Mouse (Mus musculus): Measurements from ENCODE around the gene Fsd1l. TPM values are rescaled to one million over a fixed set of nuclear protein-coding genes. Genes with fewer than 3 reads are reported as not detected.

The Fsd1l gene
- polyA plus RNA-seq, 1 experiment from 2014 or later, result 41.9 TPM

DNA sequence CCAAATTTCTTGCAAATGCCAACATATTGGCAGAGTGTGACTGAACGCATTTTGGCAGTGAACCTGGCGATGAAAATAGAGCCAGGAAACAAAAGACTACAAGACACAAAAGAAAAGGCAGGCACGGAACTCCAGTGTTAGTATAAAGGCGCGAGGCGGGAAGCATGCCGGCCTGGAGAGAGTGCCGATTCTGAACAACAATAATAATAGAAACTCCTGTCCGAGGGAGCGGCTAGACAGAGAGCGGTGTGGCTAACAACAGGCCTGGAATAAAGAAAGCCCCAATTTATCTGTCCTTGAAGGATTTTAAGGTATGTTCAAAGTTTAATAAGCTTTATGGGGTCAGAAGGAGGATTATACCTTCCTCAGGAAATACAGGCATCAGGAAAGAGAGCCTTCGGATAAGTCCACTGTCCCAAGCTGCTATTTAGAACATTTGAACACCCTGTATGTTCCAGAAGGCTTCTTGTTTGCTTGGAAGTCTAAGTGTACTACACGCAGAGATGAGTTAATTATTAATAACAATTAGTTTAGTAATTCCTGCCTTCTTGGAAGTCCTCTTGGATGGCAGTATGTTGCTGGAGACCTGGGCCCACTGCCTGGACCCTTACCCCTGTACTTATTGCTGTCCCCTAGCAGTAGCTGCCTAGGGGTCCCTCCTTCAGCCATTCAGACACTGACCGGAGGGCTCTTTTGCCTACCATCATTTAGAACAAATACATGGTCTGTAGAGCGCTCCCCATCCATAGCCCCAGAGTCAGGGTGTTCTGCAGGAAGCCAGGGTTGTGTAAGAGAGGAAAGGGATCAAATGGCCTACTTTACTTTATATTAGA lies 35.0 kb upstream of the Fsd1l start:
- no peak overlapping the region for H3K9ac ChIP-seq (replicated peaks)
- no peak overlapping the region for H3K4me3 ChIP-seq
- WGBS, result 53% methylated on average over 15 of the region's 15 CpGs
- no peaks in the 10 kb centered on the region for H3K36me3 ChIP-seq
- no peak overlapping the region for H3K4me2 ChIP-seq (replicated peaks)
- H3K27me3 ChIP-seq, result no peaks in the 10 kb centered on the region
- no peak overlapping the region for H3K27ac ChIP-seq (replicated peaks)
- no peak for ATAC-seq (ENCODE audit: low FRiP score, low read depth)
- H3K9me3 ChIP-seq, result no peaks in the 10 kb centered on the region
- H3K4me1 ChIP-seq, result 0 out of 2 replicates have a peak, but pooled peaks cover 6% of the 10 kb centered on the region

DNA sequence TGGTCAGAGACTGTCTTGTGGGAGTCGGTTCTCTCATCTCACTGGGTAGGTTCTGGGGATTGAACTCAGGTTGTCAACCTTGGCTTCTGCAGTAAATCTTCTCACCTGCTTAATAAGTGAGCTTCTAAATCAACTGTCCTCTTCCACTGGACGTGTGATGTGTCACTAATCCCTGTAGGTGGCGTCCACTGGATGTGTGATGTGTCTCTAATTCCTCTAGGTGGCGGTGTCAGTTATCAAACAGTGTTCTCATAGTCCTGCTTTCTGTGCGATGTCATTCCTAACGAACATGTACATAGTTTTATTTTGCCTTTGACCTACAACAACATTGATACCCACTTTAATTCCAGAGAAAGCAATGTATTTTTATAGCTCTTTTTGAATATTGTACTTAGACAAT lies 30.8 kb upstream of the Fsd1l start:
- 47% methylated on average over 6 of the region's 6 CpGs for WGBS
- H3K4me2 ChIP-seq (replicated peaks), result no peak overlapping the region
- no peak for ATAC-seq (ENCODE audit: low FRiP score, low read depth)
- no peak overlapping the region for H3K27ac ChIP-seq (replicated peaks)
- no peaks in the 10 kb centered on the region for H3K27me3 ChIP-seq
- no peaks in the 10 kb centered on the region for H3K36me3 ChIP-seq
- H3K4me1 ChIP-seq, result 0 out of 2 replicates have a peak, but pooled peaks cover 3% of the 10 kb centered on the region
- no peak overlapping the region for H3K4me3 ChIP-seq
- no peaks in the 10 kb centered on the region for H3K9me3 ChIP-seq
- no peak overlapping the region for H3K9ac ChIP-seq (replicated peaks)

DNA sequence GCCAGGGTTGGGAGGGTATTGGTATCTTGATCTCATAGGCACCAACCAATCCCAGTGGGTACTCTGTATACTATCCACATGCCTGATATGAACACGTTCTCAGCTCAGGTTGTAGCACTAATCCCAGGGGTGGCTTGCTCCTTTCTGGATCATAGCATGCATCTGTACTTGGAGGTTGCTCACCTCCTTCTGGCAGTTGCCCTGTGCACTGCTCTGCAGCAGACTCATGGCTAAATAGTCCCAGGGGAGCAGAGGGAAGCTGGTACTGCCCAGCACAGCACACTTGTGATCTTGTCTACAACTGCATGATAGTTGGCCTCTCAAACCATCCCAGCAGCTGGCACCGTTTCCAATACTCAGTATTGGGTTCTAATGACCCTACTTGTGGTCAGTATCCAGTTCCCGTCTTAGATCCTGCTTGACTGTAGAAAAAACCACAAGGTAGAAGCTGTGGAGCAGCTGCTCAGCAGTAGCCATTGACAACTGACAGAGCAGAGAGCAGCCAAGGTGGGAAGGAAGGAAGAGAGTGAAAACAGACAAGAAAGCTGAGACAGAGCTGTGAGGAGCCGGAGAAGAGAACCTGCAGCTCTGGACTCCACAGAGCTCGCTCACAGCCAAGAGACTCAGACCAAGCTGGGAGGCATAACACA lies 16.6 kb upstream of the Fsd1l start:
- Histone ChIP-seq H3K9ac (replicated peaks) (no peak overlapping the region), H3K36me3 (no peaks in the 10 kb centered on the region), H3K27ac (replicated peaks) (no peak overlapping the region), H3K4me1 (no peaks in the 10 kb centered on the region), H3K9me3 (no peaks in the 10 kb centered on the region), H3K27me3 (no peaks in the 10 kb centered on the region), H3K4me2 (replicated peaks) (no peak overlapping the region), H3K4me3 (no peak overlapping the region)
- ATAC-seq (ENCODE audit: low FRiP score, low read depth), result no peak
- WGBS, result 91% methylated on average over 5 of the region's 5 CpGs

DNA sequence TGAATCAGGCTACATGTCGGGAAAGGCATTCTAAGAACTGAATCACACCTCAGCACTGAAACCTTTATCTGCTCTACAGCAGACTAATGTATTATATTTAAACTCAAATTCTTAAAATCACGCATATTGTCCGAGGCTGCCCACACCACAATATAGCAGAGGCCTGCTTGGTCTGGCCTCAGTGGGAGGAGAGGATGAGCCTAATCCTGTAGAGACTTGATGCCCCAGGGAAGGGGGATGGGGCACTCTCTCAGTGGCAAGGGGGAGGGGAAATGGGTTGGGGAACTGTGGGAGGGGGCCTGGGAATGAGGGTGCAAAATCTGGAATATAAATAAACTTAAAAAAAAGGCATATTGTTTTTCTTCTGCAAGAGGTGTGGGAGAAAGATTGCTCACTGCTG lies 13.3 kb upstream of the Fsd1l start:
- no peaks in the 10 kb centered on the region for H3K9me3 ChIP-seq
- 29% methylated on average over 3 of the region's 3 CpGs for WGBS
- H3K27me3 ChIP-seq, result no peaks in the 10 kb centered on the region
- no peak overlapping the region for H3K4me2 ChIP-seq (replicated peaks)
- H3K4me1 ChIP-seq, result no peaks in the 10 kb centered on the region
- H3K9ac ChIP-seq (replicated peaks), result no peak overlapping the region
- H3K27ac ChIP-seq (replicated peaks), result no peak overlapping the region
- no peak for ATAC-seq (ENCODE audit: low FRiP score, low read depth)
- no peak overlapping the region for H3K4me3 ChIP-seq
- H3K36me3 ChIP-seq, result no peaks in the 10 kb centered on the region

DNA sequence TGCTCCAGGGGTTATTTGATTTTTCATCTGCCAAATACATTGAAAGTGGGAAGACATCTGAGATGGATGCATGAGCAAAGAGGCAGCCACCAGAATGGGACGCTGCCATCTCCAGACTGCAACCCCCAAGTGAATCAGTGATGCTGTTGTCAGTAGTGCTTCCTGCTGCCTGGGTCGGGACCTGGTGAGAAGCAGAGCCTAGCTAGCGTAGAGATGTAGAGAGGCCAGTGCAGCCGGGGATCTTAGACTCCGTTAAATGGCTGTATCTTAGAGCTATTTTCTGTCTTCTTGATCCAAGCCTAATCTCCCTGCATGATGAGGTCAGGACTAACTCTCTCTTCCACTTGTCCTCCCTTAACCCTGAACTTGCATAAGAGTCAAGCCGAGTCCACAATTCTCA lies 11.2 kb upstream of the Fsd1l start:
- ATAC-seq (ENCODE audit: low FRiP score, low read depth), result no peak
- H3K4me2 ChIP-seq (replicated peaks), result no peak overlapping the region
- H3K9ac ChIP-seq (replicated peaks), result no peak overlapping the region
- 83% methylated on average over 6 of the region's 6 CpGs for WGBS
- peaks cover 5% of the 10 kb centered on the region for H3K4me1 ChIP-seq
- no peak overlapping the region for H3K4me3 ChIP-seq
- no peaks in the 10 kb centered on the region for H3K27me3 ChIP-seq
- no peaks in the 10 kb centered on the region for H3K36me3 ChIP-seq
- H3K27ac ChIP-seq (replicated peaks), result no peak overlapping the region
- H3K9me3 ChIP-seq, result no peaks in the 10 kb centered on the region

DNA sequence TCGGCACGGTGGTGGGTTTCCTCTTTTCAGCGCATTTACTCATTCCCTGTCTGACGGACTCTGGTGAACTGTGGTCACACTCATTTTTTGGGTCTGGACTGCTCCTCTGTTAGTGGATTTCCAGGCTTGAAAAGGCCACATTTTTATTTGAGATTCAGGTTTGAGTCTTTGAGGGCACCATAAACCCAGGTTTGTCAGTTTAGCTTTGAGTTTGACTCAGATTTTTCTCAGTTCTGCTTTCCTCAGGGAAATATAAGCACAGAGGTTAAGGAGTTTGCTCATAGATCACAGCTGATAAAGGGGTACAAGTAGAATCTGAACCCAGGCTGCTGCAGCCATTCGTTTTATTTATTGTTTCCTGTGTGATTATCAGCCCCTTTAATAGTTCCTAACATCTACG lies 10.2 kb upstream of the Fsd1l start:
- Histone ChIP-seq H3K36me3 (no peaks in the 10 kb centered on the region), H3K27ac (replicated peaks) (no peak overlapping the region), H3K9me3 (no peaks in the 10 kb centered on the region), H3K4me1 (peaks cover 7% of the 10 kb centered on the region), H3K9ac (replicated peaks) (no peak overlapping the region), H3K4me3 (no peak overlapping the region), H3K4me2 (replicated peaks) (no peak overlapping the region), H3K27me3 (no peaks in the 10 kb centered on the region)
- WGBS, result 80% methylated on average over 6 of the region's 6 CpGs
- ATAC-seq (ENCODE audit: low FRiP score, low read depth), result no peak

DNA sequence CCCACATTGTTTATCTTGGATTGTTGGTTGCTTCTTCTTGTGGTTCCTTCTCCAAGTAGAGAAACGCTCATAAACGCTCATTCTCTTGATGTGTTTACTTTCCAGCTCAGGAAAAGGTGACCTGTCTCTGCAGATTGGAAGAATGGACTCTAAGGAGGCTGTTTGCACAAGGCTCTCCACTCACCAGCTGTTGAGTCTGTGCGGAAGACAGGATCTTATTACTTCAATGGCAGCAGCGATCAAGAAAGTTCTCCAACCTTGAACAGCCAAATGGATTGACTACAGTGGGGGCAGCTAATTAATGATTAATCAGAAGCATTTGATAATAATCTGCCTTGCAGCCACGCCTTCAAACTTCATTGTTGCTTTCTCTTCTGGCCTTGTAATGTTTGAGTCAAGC lies 9.8 kb upstream of the Fsd1l start:
- Histone ChIP-seq H3K36me3 (no peaks in the 10 kb centered on the region), H3K4me3 (no peak overlapping the region), H3K9ac (replicated peaks) (no peak overlapping the region), H3K4me2 (replicated peaks) (no peak overlapping the region), H3K4me1 (peaks cover 7% of the 10 kb centered on the region), H3K27me3 (no peaks in the 10 kb centered on the region), H3K27ac (replicated peaks) (no peak overlapping the region), H3K9me3 (no peaks in the 10 kb centered on the region)
- 81% methylated on average over 5 of the region's 5 CpGs for WGBS
- ATAC-seq (ENCODE audit: low FRiP score, low read depth), result no peak

DNA sequence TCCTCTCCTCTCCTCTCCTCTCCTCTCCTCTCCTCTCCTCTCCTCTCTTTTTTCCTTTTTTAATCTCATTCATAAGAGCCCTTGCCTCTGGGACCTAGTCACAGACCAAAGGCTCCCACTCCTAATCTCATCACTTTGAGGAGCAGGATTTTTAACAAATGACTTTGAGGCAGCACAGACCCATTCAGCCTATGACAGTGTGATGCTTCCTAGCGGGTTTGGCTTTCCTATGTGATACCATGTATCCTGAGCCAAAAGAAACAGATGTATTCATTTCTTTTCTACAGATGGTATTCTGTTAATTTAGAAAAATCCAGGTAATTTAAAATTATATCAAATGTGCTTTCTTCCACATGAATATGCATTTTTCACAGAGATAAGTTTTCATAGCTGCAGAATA lies 7.6 kb upstream of the Fsd1l start:
- no peaks in the 10 kb centered on the region for H3K9me3 ChIP-seq
- WGBS, result 79% methylated on average over 1 of the region's 1 CpGs
- no peak for ATAC-seq (ENCODE audit: low FRiP score, low read depth)
- no peak overlapping the region for H3K4me2 ChIP-seq (replicated peaks)
- no peak overlapping the region for H3K9ac ChIP-seq (replicated peaks)
- H3K4me3 ChIP-seq, result no peak overlapping the region
- H3K27me3 ChIP-seq, result no peaks in the 10 kb centered on the region; the same call in 1 of the 2 replicates
- H3K27ac ChIP-seq (replicated peaks), result no peak overlapping the region
- H3K4me1 ChIP-seq, result peaks cover 7% of the 10 kb centered on the region
- no peaks in the 10 kb centered on the region for H3K36me3 ChIP-seq

DNA sequence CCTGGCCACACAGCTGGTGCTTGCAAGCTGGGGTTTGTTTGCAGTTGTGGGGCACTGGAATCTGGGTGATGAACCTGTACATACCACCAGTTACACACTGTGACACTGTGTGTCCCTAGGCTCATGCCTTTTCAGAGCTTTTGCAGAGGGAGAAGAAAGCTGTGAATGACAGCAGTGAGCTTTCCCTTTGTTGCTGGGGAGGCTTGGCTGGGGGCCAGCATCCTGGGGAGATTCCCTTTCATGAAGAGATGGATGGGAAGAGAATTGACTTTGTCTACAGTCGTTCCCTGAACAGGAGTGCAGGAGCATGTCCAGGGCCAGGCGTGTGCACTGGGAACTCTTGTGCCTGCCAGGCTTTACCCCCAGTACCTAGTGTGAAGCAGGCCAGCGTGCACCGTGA lies 6.5 kb upstream of the Fsd1l start:
- no peak overlapping the region for H3K4me2 ChIP-seq (replicated peaks)
- peaks cover 7% of the 10 kb centered on the region for H3K4me1 ChIP-seq
- peak overlapping the region; percentile 25; the same call in 1 of the 2 replicates for H3K27ac ChIP-seq (replicated peaks)
- H3K4me3 ChIP-seq, result no peak overlapping the region
- peaks cover 3% of the 10 kb centered on the region; the same call in 1 of the 2 replicates for H3K27me3 ChIP-seq
- peak; percentile 58 for ATAC-seq (ENCODE audit: low FRiP score, low read depth)
- no peaks in the 10 kb centered on the region for H3K36me3 ChIP-seq
- no peak overlapping the region for H3K9ac ChIP-seq (replicated peaks)
- WGBS, result 50% methylated on average over 4 of the region's 4 CpGs
- H3K9me3 ChIP-seq, result no peaks in the 10 kb centered on the region

DNA sequence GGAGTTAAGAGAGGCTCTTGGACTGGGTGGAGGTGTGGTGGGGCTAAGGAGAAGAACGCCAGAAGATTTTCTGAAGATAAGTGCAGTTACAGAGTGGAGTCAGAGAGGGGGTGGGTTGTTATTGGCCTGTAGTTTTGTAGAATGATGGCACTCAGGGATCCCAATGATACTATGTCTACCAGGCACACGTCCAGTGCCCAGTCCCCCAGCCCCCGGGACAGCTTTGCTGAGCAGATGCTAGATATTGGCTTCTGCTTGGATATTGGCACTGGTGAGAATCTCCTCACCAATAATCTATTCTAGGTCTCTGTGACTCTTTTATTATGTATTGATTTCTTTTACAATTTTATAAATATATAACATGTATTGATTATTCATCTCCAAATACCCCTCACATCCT lies 6.0 kb upstream of the Fsd1l start:
- 84% methylated on average over 3 of the region's 3 CpGs for WGBS
- H3K27me3 ChIP-seq, result peaks cover 3% of the 10 kb centered on the region; the same call in 1 of the 2 replicates
- no peak for ATAC-seq (ENCODE audit: low FRiP score, low read depth)

DNA sequence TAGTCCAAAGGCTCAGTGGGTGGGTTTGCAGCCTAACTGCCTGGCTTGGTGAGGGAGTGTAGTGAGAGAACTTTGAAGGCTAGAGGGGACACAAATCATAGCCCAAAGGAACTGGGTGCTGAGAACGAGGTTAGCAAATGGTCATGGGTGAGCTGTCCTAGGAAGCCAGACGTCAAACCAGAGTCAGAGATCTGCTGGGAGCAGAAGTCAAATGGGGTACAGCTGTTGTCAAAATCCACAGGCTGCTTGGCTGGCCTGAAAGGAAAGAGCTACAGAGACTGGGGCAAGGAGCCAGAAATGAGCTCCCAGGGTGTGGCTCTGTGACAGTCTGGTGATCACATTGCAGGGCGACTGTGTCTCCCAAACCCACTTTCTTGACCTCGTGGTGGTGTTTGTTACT lies 2.3 kb upstream of the Fsd1l start:
- H3K27ac ChIP-seq (replicated peaks), result no peak overlapping the region
- no peak overlapping the region for H3K9ac ChIP-seq (replicated peaks)
- no peak overlapping the region for H3K4me3 ChIP-seq
- H3K9me3 ChIP-seq, result no peaks in the 10 kb centered on the region
- no peak overlapping the region for H3K4me2 ChIP-seq (replicated peaks)
- no peaks in the 10 kb centered on the region for H3K36me3 ChIP-seq
- ATAC-seq (ENCODE audit: low FRiP score, low read depth), result no peak
- peaks cover 27% of the 10 kb centered on the region for H3K4me1 ChIP-seq
- H3K27me3 ChIP-seq, result peaks cover 3% of the 10 kb centered on the region; the same call in 1 of the 2 replicates
- WGBS, result 68% methylated on average over 4 of the region's 4 CpGs

More for the DNA sequence above, 6.0 kb upstream of the Fsd1l start:
- H3K4me1 ChIP-seq, result peaks cover 7% of the 10 kb centered on the region
- no peaks in the 10 kb centered on the region for H3K36me3 ChIP-seq
- no peaks in the 10 kb centered on the region for H3K9me3 ChIP-seq
- H3K27ac ChIP-seq (replicated peaks), result 0 out of 2 replicates have a peak overlapping the region, but pooled peaks have one; percentile 25
- no peak overlapping the region for H3K4me2 ChIP-seq (replicated peaks)
- no peak overlapping the region for H3K9ac ChIP-seq (replicated peaks)
- no peak overlapping the region for H3K4me3 ChIP-seq

DNA sequence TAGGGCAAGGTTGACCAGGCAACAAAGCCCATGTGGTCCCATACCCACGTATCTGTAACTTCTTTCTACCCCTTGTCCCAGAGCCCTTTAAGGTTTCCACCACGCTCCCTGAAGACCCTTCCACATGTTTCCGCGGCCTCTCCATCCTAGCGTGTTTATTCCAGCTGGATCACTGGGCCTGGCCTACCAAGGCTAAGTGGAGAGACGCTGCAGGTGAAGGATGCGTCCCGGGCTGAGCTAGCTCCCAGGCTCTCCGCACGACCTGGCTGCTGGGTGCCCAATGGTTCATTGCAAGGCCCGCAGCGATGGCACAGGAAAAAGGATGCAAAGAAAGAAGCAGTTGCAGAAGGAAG lies 332 bp upstream of the Fsd1l start:
- 5% methylated on average over 12 of the region's 12 CpGs for WGBS
- H3K4me3 ChIP-seq, result peak overlapping the region; percentile 87
- peak; percentile 67; the same call in 1 of the 2 replicates for ATAC-seq (ENCODE audit: low FRiP score, low read depth)
- H3K4me2 ChIP-seq (replicated peaks), result peak overlapping the region; percentile 73
- H3K27me3 ChIP-seq, result peaks cover 3% of the 10 kb centered on the region; the same call in 1 of the 2 replicates
- H3K9ac ChIP-seq (replicated peaks), result peak overlapping the region; percentile 93
- peak overlapping the region; percentile 93 for H3K27ac ChIP-seq (replicated peaks)
- no peaks in the 10 kb centered on the region for H3K36me3 ChIP-seq
- H3K9me3 ChIP-seq, result no peaks in the 10 kb centered on the region
- peaks cover 36% of the 10 kb centered on the region for H3K4me1 ChIP-seq

Data from midbrain, embryonic 12.5 days (tissue).